Mouse (Mus musculus): Measurements from ENCODE around the gene Cldn12. TPM values are rescaled to one million over a fixed set of nuclear protein-coding genes. Genes with fewer than 3 reads are reported as not detected.

The Cldn12 gene
- polyA plus RNA-seq (2015; fragmentation: Nextera tagmentation; extraction: Ambion mirVana) = 14.3 and 15.3 TPM in 2 replicates

DNA sequence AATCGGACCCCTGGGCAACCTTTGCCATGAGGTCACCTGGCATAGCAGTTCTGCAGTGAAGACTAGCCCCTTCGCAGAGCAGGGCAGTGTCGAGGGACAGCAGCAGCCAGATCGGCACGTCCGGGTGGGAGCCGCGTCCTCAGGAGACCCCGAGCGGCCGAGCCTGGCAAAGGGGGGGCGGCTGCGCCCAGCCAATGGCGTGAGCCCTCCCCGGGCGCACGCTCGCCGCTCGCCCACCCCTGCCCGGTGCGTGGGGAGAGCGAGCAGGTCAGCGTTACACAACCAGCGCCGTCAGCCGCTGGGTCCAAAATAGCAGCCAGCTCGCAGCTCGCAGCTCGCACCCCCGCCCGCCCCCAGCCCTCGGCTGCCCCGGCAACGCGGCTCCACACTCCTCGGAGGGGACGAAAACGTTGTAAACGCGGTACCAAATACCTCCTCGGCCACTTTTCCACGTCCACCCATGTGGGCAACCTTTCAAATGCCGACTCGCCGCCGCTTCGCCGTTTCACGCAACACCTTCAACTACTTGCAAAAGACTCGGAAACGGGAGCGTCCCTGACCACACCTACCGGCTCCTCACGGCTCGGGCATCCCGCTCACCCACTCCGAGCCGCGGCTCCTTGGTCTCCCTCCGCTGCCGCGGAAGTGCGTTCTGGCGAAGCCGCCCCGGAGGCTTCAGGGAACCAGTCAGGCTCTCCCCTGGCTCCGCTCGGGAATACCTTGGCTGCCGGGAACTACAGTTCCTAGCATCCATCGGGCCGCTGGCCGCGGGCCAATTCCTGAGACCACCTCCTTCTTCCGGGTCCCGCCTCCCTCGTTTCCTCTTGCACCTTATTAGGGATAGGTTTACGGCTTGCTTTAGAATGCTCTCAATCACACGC is at the start of gene Cldn12:
Gene Cldn12 (minus strand): TSS at position 763 of the 881 bp plus-strand sequence.
- Histone ChIP-seq H3K9ac (peak within 1 kb of the TSS; percentile 60), H3K9me3 (no peaks in the 10 kb centered on the region), H3K27me3 (no peaks in the 10 kb centered on the region), H3K27ac (peak within 1 kb of the TSS; percentile 88), H3K4me1 (no peaks in the 10 kb centered on the region), H3K36me3 (0 out of 2 replicates have a peak, but pooled peaks cover 10% of the 10 kb centered on the region), H3K4me2 (peak within 1 kb of the TSS; percentile 77), H3K4me3 (peak within 1 kb of the TSS; percentile 59)
- peak; percentile 95 for ATAC-seq (ENCODE audit: insufficient number of reproducible peaks, low FRiP score, low TSS enrichment, low read depth)
- WGBS = under 1% methylated on average over 78 of the region's 79 CpGs

- Histone ChIP-seq H3K27me3 (no peaks in the 10 kb centered on the region), H3K9me3 (no peaks in the 10 kb centered on the region), H3K9ac (no peak overlapping the region), H3K27ac (no peak overlapping the region), H3K36me3 (no peaks in the 10 kb centered on the region), H3K4me3 (no peak overlapping the region), H3K4me1 (peaks cover 8% of the 10 kb centered on the region), H3K4me2 (no peak overlapping the region)
- no peak for ATAC-seq (ENCODE audit: insufficient number of reproducible peaks, low FRiP score, low TSS enrichment, low read depth)
- WGBS = 55% methylated on average over 3 of the region's 3 CpGs
Measured at GRCm38 (mm10) chr5:5562435-5562834, 47.7 kb upstream of the Cldn12 start.

DNA sequence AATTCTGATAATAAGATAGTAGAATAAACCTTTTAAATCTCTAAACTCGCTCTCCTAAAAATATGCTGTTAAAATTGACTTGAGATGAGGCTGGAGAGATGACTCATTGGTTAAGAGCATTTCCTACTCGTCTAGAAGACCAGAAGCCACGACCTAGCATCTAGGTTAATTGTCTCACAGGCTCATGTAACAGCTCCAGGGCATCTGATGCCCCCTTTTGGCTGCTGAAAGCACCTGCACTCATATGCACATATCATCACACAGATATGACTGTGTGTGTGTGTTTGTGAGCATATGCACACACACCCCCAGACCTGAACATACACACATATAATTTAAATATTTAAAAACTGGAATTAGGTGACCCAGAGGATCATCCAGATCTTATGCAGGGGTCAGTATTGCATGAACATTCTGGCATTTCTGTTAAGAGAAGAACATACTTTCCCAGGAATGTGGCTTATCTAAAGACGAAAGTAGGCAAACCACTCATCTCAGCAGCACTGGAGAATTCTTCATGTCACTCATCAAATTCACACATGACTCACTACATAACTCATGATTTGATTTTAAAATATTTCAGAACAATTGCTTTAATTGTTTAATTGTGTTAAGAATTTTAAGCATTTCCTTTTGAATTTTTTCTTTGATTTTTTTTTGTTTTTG is 46.4 kb upstream of the Cldn12 start:
- Histone ChIP-seq H3K36me3 (no peaks in the 10 kb centered on the region), H3K4me1 (peaks cover 8% of the 10 kb centered on the region), H3K27ac (no peak overlapping the region), H3K9me3 (no peaks in the 10 kb centered on the region), H3K27me3 (no peaks in the 10 kb centered on the region), H3K4me3 (no peak overlapping the region), H3K4me2 (no peak overlapping the region), H3K9ac (no peak overlapping the region)
- WGBS = 65% methylated on average over 4 of the region's 4 CpGs
- no peak for ATAC-seq (ENCODE audit: insufficient number of reproducible peaks, low FRiP score, low TSS enrichment, low read depth)

- WGBS = 38% methylated on average over 8 of the region's 8 CpGs
- peak overlapping the region; percentile 81 for H3K27ac ChIP-seq
- peak overlapping the region; percentile 71 for H3K9ac ChIP-seq
Measured at GRCm38 (mm10) chr5:5559798-5560197, 45.0 kb upstream of the Cldn12 start.

GRCm38 (mm10) chr5:5559079-5559740 is 44.5 kb upstream of the Cldn12 start, which contains the start of gene Gtpbp10:
Gtpbp10 (minus strand) TSS chr5:5559538.
- Histone ChIP-seq H3K27ac (peak within 1 kb of the TSS; percentile 81), H3K36me3 (peaks cover 10% of the 10 kb centered on the region), H3K27me3 (no peaks in the 10 kb centered on the region), H3K9ac (peak within 1 kb of the TSS; percentile 71), H3K4me2 (peak within 1 kb of the TSS; percentile 52), H3K4me1 (peaks cover 8% of the 10 kb centered on the region), H3K4me3 (peak within 1 kb of the TSS; percentile 73), H3K9me3 (no peaks in the 10 kb centered on the region)
- ATAC-seq (ENCODE audit: insufficient number of reproducible peaks, low FRiP score, low TSS enrichment, low read depth) = peak; percentile 96
- under 1% methylated on average over 43 of the region's 43 CpGs for WGBS

More at GRCm38 (mm10) chr5:5559798-5560197, 45.0 kb upstream of the Cldn12 start:
- no peaks in the 10 kb centered on the region for H3K27me3 ChIP-seq
- H3K4me2 ChIP-seq = peak overlapping the region; percentile 52
- H3K36me3 ChIP-seq = peaks cover 4% of the 10 kb centered on the region
- ATAC-seq (ENCODE audit: insufficient number of reproducible peaks, low FRiP score, low TSS enrichment, low read depth) = no peak
- peak overlapping the region; percentile 73 for H3K4me3 ChIP-seq
- H3K9me3 ChIP-seq = no peaks in the 10 kb centered on the region
- peaks cover 8% of the 10 kb centered on the region for H3K4me1 ChIP-seq

GRCm38 (mm10) chr5:5551110-5551509 is 36.4 kb upstream of the Cldn12 start:
- no peak for ATAC-seq (ENCODE audit: insufficient number of reproducible peaks, low FRiP score, low TSS enrichment, low read depth)
- Histone ChIP-seq H3K27ac (no peak overlapping the region), H3K27me3 (no peaks in the 10 kb centered on the region), H3K9me3 (no peaks in the 10 kb centered on the region), H3K4me2 (no peak overlapping the region), H3K36me3 (peaks cover 41% of the 10 kb centered on the region), H3K4me3 (no peak overlapping the region), H3K4me1 (no peaks in the 10 kb centered on the region), H3K9ac (no peak overlapping the region)
- whole genome bisulfite sequencing = 76% methylated on average over 1 of the region's 1 CpGs

- no peaks in the 10 kb centered on the region for H3K27me3 ChIP-seq
- no peak overlapping the region for H3K9ac ChIP-seq
- H3K4me1 ChIP-seq = no peaks in the 10 kb centered on the region
- no peak overlapping the region for H3K4me3 ChIP-seq
- WGBS = 72% methylated on average over 3 of the region's 3 CpGs
- H3K9me3 ChIP-seq = no peaks in the 10 kb centered on the region
- H3K36me3 ChIP-seq = peaks cover 44% of the 10 kb centered on the region
- no peak overlapping the region for H3K4me2 ChIP-seq
- H3K27ac ChIP-seq = no peak overlapping the region
- no peak for ATAC-seq (ENCODE audit: insufficient number of reproducible peaks, low FRiP score, low TSS enrichment, low read depth)
Measured at GRCm38 (mm10) chr5:5540385-5540784, 25.6 kb upstream of the Cldn12 start.

DNA sequence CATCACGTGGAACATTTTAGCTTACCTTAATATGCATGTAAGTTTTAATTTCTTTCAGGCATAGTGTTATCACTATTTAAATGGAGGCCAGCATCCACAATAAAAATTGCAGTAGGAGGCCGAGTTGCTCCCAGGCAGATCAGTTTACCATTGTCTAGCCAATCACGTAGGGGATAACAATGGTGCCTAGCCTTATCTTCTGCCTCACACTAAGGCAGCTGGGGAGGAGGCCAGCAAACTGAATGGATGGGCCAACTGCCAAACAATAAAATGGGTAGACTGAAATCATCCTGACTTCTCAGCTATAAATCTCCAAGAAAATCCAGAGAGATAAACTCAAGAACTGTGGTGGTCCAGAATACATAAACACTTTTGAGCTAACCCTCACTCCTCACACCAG is 25.0 kb upstream of the Cldn12 start:
- H3K36me3 ChIP-seq = peaks cover 44% of the 10 kb centered on the region

DNA sequence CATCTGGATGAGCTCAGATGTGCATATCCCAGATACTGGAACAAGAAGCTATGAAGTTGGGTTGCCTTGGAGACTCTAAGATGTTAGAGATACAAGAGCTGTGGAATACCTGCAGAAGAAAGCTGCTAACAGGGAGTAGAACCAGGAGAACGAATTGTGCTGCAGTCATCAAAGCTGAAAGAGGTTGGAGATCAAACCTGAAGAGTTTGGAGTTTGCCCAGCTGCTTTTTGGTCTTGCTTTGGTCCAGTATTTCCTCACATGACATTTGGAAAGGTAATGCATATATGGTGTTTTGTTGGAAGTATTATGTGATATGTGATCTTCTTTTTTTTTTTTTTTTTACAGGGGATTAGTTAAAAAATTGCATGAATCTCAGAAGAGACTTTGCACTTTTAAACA is 21.4 kb upstream of the Cldn12 start:
- WGBS = 89% methylated on average over 1 of the region's 1 CpGs
- ATAC-seq (ENCODE audit: insufficient number of reproducible peaks, low FRiP score, low TSS enrichment, low read depth) = no peak
- Histone ChIP-seq H3K9ac (no peak overlapping the region), H3K4me2 (no peak overlapping the region), H3K36me3 (peaks cover 21% of the 10 kb centered on the region), H3K9me3 (no peaks in the 10 kb centered on the region), H3K27ac (no peak overlapping the region), H3K27me3 (no peaks in the 10 kb centered on the region), H3K4me3 (no peak overlapping the region), H3K4me1 (no peaks in the 10 kb centered on the region)

More for the DNA sequence above, 25.0 kb upstream of the Cldn12 start:
- Histone ChIP-seq H3K9ac (no peak overlapping the region), H3K4me1 (no peaks in the 10 kb centered on the region), H3K4me3 (no peak overlapping the region), H3K9me3 (no peaks in the 10 kb centered on the region), H3K27ac (no peak overlapping the region), H3K27me3 (no peaks in the 10 kb centered on the region), H3K4me2 (no peak overlapping the region)
- ATAC-seq (ENCODE audit: insufficient number of reproducible peaks, low FRiP score, low TSS enrichment, low read depth) = no peak
- WGBS = 82% methylated on average over 3 of the region's 3 CpGs

- ATAC-seq (ENCODE audit: insufficient number of reproducible peaks, low FRiP score, low TSS enrichment, low read depth) = no peak
- H3K4me2 ChIP-seq = no peak overlapping the region
- no peaks in the 10 kb centered on the region for H3K4me1 ChIP-seq
- no peaks in the 10 kb centered on the region for H3K9me3 ChIP-seq
- H3K27me3 ChIP-seq = no peaks in the 10 kb centered on the region
- H3K4me3 ChIP-seq = no peak overlapping the region
- H3K9ac ChIP-seq = no peak overlapping the region
- WGBS = 87% methylated on average over 3 of the region's 3 CpGs
- peaks cover 9% of the 10 kb centered on the region for H3K36me3 ChIP-seq
- H3K27ac ChIP-seq = no peak overlapping the region
Measured at GRCm38 (mm10) chr5:5533656-5534420, 19.1 kb upstream of the Cldn12 start.

GRCm38 (mm10) chr5:5515411-5515810 is 653 bp upstream of the Cldn12 start:
- no peaks in the 10 kb centered on the region for H3K9me3 ChIP-seq
- ATAC-seq (ENCODE audit: insufficient number of reproducible peaks, low FRiP score, low TSS enrichment, low read depth) = no peak
- H3K27me3 ChIP-seq = no peaks in the 10 kb centered on the region
- no peak overlapping the region; the same call in 1 of the 2 replicates for H3K4me2 ChIP-seq
- H3K9ac ChIP-seq = no peak overlapping the region
- no peak overlapping the region for H3K27ac ChIP-seq
- H3K4me1 ChIP-seq = no peaks in the 10 kb centered on the region
- H3K36me3 ChIP-seq = 0 out of 2 replicates have a peak, but pooled peaks cover 10% of the 10 kb centered on the region
- WGBS = 79% methylated on average over 5 of the region's 5 CpGs
- H3K4me3 ChIP-seq = no peak overlapping the region

All from limb, embryonic 15.5 days (tissue).